ENCODE assay signal across 8 mouse cellular contexts in the genomic region with DNA sequence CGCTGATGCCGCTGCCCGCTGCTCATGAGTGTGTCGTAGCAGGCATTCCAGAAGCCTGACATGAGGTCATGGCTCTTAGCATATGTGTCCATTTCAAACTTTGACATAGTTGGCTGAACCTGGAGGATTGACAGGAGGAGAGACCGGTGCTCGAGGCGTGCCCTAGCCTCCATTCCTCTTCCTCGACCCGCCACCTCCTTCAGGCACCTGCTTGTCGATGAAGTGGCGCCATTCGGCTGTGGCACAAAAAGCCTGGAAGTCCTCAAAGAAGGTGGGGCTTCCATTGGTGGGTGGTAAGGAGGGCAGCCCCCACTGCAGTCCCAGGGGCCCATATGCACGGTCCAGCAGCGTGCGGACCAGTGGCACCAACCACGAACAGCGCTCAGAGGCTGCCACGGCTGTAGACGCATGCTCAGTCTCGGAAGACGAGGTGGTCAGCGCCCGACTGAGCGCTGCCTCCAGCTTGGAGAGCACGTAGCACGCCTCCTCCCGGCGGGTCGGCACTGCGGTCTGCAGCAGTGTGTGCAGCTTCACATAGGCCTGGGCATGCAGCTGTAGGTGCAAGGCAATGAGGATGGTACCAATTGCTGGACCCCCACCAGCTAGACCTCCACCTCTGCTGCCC. TPM values are rescaled to one million over a fixed set of nuclear protein-coding genes. Genes with fewer than 3 reads are reported as not detected.
A peak's percentile ranks its signal among the peaks of the same experiment; 100 is the strongest.
DNase-seq lines count a peak whose midpoint lies in the region; ATAC-seq lines count a peak whose summit lies in the region.

No protein-coding gene starts in this region.

- H3K4me2 ChIP-seq in heart, embryonic 13.5 days, result peak overlapping the region; percentile 68
- H3K4me2 ChIP-seq in midbrain, embryonic 14.5 days (ENCODE audit: low read length), result peak overlapping the region; percentile 53

- H3K27ac ChIP-seq in heart, embryonic 13.5 days (replicated peaks), result no peak overlapping the region
- H3K27ac ChIP-seq in hindbrain, embryonic 10.5 days, result no peak overlapping the region
- no peak overlapping the region for H3K27ac ChIP-seq in midbrain, embryonic 14.5 days (replicated peaks; ENCODE audit: low read depth, low read length)

- intact Hi-C loops in heart, postnatal 10 days (cut with DNase I), result loop anchor here (1.0 to 5.0 kb wide), 2 partner anchors 182 to 219 kb away; no protein-coding TSS in a partner anchor

- ATAC-seq in heart, embryonic 13.5 days (ENCODE audit: extremely low read depth, insufficient number of reproducible peaks, low FRiP score, low TSS enrichment), result no peak
- ATAC-seq in midbrain, embryonic 14.5 days (ENCODE audit: low FRiP score, low TSS enrichment), result peak; percentile 14; the same call in 1 of the 2 replicates
- no peak for ATAC-seq in activated CD4-positive, CD25-positive, alpha-beta regulatory T cell, adult 4 months

- no peaks in the 10 kb centered on the region for H3K9me3 ChIP-seq in heart, embryonic 13.5 days
- no peaks in the 10 kb centered on the region for H3K9me3 ChIP-seq in hindbrain, embryonic 10.5 days
- no peaks in the 10 kb centered on the region for H3K9me3 ChIP-seq in midbrain, embryonic 14.5 days (ENCODE audit: control insufficient read depth, low read length)

- no peak for DNase-seq in heart, postnatal 10 days
- peak; percentile 78 for DNase-seq in ZHBTc4 (ENCODE audit: low read depth, low spot score)
- peak; percentile 46 for DNase-seq in hindbrain, embryonic 10.5 days (ENCODE audit: low spot score)
- DNase-seq in midbrain, embryonic 14.5 days, result peak; percentile 74
- no peak for DNase-seq in frontal cortex, postnatal 36 days (ENCODE audit: low spot score in 2 of 2)
- DNase-seq in frontal cortex, postnatal 25 days (ENCODE audit: low spot score in 2 of 2), result no peak

- H3K4me1 ChIP-seq in heart, embryonic 13.5 days, result peaks cover 10% of the 10 kb centered on the region
- H3K4me1 ChIP-seq in hindbrain, embryonic 10.5 days (replicated peaks), result peaks cover 25% of the 10 kb centered on the region
- H3K4me1 ChIP-seq in midbrain, embryonic 14.5 days (ENCODE audit: control insufficient read depth, insufficient read depth, low read length), result no peaks in the 10 kb centered on the region

- H3K4me3 ChIP-seq in heart, embryonic 13.5 days, result peak overlapping the region; percentile 40
- H3K4me3 ChIP-seq in hindbrain, embryonic 10.5 days, result peak overlapping the region; percentile 46
- peak overlapping the region; percentile 22 for H3K4me3 ChIP-seq in midbrain, embryonic 14.5 days (replicated peaks; ENCODE audit: low read depth, low read length)

- peak overlapping the region; percentile 58; the same call in 1 of the 2 replicates for H3K9ac ChIP-seq in heart, embryonic 13.5 days
- peak overlapping the region; percentile 30; the same call in 1 of the 2 replicates for H3K9ac ChIP-seq in midbrain, embryonic 14.5 days (replicated peaks; ENCODE audit: low read length)

- 23% methylated on average over 30 of the region's 30 CpGs for WGBS in heart, embryonic 13.5 days
- 10% methylated on average over 30 of the region's 30 CpGs for WGBS in hindbrain, embryonic 10.5 days
- 13% methylated on average over 30 of the region's 30 CpGs for WGBS in midbrain, embryonic 14.5 days

- peaks cover 58% of the 10 kb centered on the region for H3K27me3 ChIP-seq in heart, embryonic 13.5 days (replicated peaks)
- H3K27me3 ChIP-seq in hindbrain, embryonic 10.5 days (ENCODE audit: insufficient read depth, poor library complexity, severe bottlenecking), result peaks cover 65% of the 10 kb centered on the region
- H3K27me3 ChIP-seq in midbrain, embryonic 14.5 days (ENCODE audit: control insufficient read depth, insufficient read depth, low read length), result 0 out of 2 replicates have a peak, but pooled peaks cover 3% of the 10 kb centered on the region

- H3K36me3 ChIP-seq in heart, embryonic 13.5 days, result peaks cover 19% of the 10 kb centered on the region
- peaks cover 3% of the 10 kb centered on the region; the same call in 1 of the 2 replicates for H3K36me3 ChIP-seq in hindbrain, embryonic 10.5 days
- H3K36me3 ChIP-seq in midbrain, embryonic 14.5 days (ENCODE audit: control insufficient read depth, insufficient read depth, low read length), result peaks cover 7% of the 10 kb centered on the region; the same call in 1 of the 2 replicates

RNA-seq across cellular contexts. Expression of a gene that starts 7.5 kb away (rescaled TPM):
- polyA plus RNA-seq in heart, embryonic 13.5 days (2015; fragmentation: Nextera tagmentation; extraction: Ambion mirVana), result 23.4 and 25.6 TPM in 2 replicates
- total RNA-seq in heart, postnatal 10 days (2021), result 1 to 10 TPM; 2.2 to 2.3 TPM
- 39.9 and 49.9 TPM in 2 replicates for polyA plus RNA-seq in hindbrain, embryonic 10.5 days (2016; fragmentation: Nextera tagmentation; extraction: Ambion mirVana)
- polyA plus RNA-seq in midbrain, embryonic 14.5 days (2014; fragmentation: Nextera tagmentation; extraction: Ambion mirVana), result 22.2 and 33.7 TPM in 2 replicates
- polyA plus RNA-seq in activated CD4-positive, CD25-positive, alpha-beta regulatory T cell, adult 4 months (2017; shearing (Covaris generic)), result 1 to 10 TPM; 2.4 to 3.4 TPM

RNA-seq across cellular contexts. Expression of a gene that starts 22.2 kb away (rescaled TPM):
- polyA plus RNA-seq in heart, embryonic 13.5 days (2015; fragmentation: Nextera tagmentation; extraction: Ambion mirVana), result 1.3 and 1.8 TPM in 2 replicates
- total RNA-seq in heart, postnatal 10 days (2021), result 1 to 10 TPM; 8.3 to 8.7 TPM
- polyA plus RNA-seq in hindbrain, embryonic 10.5 days (2016; fragmentation: Nextera tagmentation; extraction: Ambion mirVana), result 1.4 and 1.7 TPM in 2 replicates
- 3.6 and 5.3 TPM in 2 replicates for polyA plus RNA-seq in midbrain, embryonic 14.5 days (2014; fragmentation: Nextera tagmentation; extraction: Ambion mirVana)
- 10 to 100 TPM; 26.4 to 33.4 TPM for polyA plus RNA-seq in activated CD4-positive, CD25-positive, alpha-beta regulatory T cell, adult 4 months (2017; shearing (Covaris generic))

RNA-seq across cellular contexts. Expression of a gene that starts 24.5 kb away (rescaled TPM):
- polyA plus RNA-seq in heart, embryonic 13.5 days (2015; fragmentation: Nextera tagmentation; extraction: Ambion mirVana), result 119 and 136 TPM in 2 replicates
- total RNA-seq in heart, postnatal 10 days (2021), result 10 to 100 TPM; 69.6 to 78.9 TPM
- 173 and 180 TPM in 2 replicates for polyA plus RNA-seq in hindbrain, embryonic 10.5 days (2016; fragmentation: Nextera tagmentation; extraction: Ambion mirVana)
- 106 and 122 TPM in 2 replicates for polyA plus RNA-seq in midbrain, embryonic 14.5 days (2014; fragmentation: Nextera tagmentation; extraction: Ambion mirVana)
- polyA plus RNA-seq in activated CD4-positive, CD25-positive, alpha-beta regulatory T cell, adult 4 months (2017; shearing (Covaris generic)), result 100 to 1,000 TPM; 224 to 285 TPM

Comparison
In these comparisons a context has a peak if more than half of its experiments do, and no peak if none do; other contexts are left out.
1. DNase-seq: peak in ZHBTc4 (single experiment), hindbrain, embryonic 10.5 days (single experiment) and midbrain, embryonic 14.5 days (single experiment); none in heart, postnatal 10 days (0 of 2), frontal cortex, postnatal 36 days (0 of 2) and frontal cortex, postnatal 25 days (0 of 2).
2. Peak in every context shown above with its lines, with median percentiles within 50 percentile points of each other: H3K4me3 ChIP-seq.